Mouse (Mus musculus) liver, embryonic 15.5 days (tissue): Measurements from ENCODE around the gene Sprr2j-ps. TPM values are rescaled to one million over a fixed set of nuclear protein-coding genes. Genes with fewer than 3 reads are reported as not detected.

Source experiments
- ATAC-seq: fragments of 200-750 bp; cut with Nextera tagmentation; 2 replicates; pipeline ENCODE4 v1.8.0; 2017; ENCODE audit warnings: moderate number of reproducible peaks, mild to moderate bottlenecking, moderate library complexity; ENCODE audit not compliant: insufficient read depth
- H3K27ac ChIP-seq: fragments of 300-500 bp; sonication (generic); replicated peaks from 2 replicates; pipeline ENCODE4 v1.5.1; 2015; ENCODE audit warnings: mild to moderate bottlenecking, inconsistent platforms
- H3K27me3 ChIP-seq: fragments of 300-500 bp; sonication (generic); 2 replicates; pipeline ENCODE4 v1.6.1; 2015; ENCODE audit warnings: mild to moderate bottlenecking, inconsistent platforms
- H3K36me3 ChIP-seq: fragments of 300-500 bp; sonication (generic); replicated peaks from 2 replicates; pipeline ENCODE4 v1.6.1; 2015; ENCODE audit warnings: moderate library complexity, mild to moderate bottlenecking, inconsistent platforms
- H3K4me1 ChIP-seq: fragments of 300-500 bp; sonication (generic); replicated peaks from 2 replicates; pipeline ENCODE4 v1.6.1; 2015; ENCODE audit warnings: inconsistent platforms
- H3K4me2 ChIP-seq: fragments of 300-500 bp; sonication (generic); 2 replicates; pipeline ENCODE4 v1.6.1; 2015; ENCODE audit warnings: moderate library complexity, mild to moderate bottlenecking, inconsistent platforms
- H3K4me3 ChIP-seq: fragments of 300-500 bp; sonication (generic); replicated peaks from 2 replicates; pipeline ENCODE4 v1.5.1; 2015; ENCODE audit warnings: mild to moderate bottlenecking, inconsistent platforms
- H3K9ac ChIP-seq: fragments of 300-500 bp; sonication (generic); 2 replicates; pipeline ENCODE4 v1.6.1; 2015; ENCODE audit warnings: moderate library complexity, mild to moderate bottlenecking, inconsistent platforms
- H3K9me3 ChIP-seq: fragments of 300-500 bp; sonication (generic); replicated peaks from 2 replicates; pipeline ENCODE4 v1.6.1; 2016; ENCODE audit warnings: inconsistent platforms
- WGBS: fragments of 180-500 bp; shearing (Covaris S2); methylation state at CpG from one replicate; pipeline ENCODE4 v1.1.7; 2015; ENCODE audit warnings: mixed read lengths; ENCODE audit not compliant: insufficient replicate concordance; 5-methylcytosine and 5-hydroxymethylcytosine counted together
- polyA plus RNA-seq: library from polyadenylated mRNA; unstranded; fragments of >200 nt; fragmentation: Nextera tagmentation; extraction: Ambion mirVana; gene quantifications from 2 replicates; pipeline ENCODE4 v1.2.1, GENCODE M21; 2015

The Sprr2j-ps gene
- not detected in 2 replicates for polyA plus RNA-seq

DNA sequence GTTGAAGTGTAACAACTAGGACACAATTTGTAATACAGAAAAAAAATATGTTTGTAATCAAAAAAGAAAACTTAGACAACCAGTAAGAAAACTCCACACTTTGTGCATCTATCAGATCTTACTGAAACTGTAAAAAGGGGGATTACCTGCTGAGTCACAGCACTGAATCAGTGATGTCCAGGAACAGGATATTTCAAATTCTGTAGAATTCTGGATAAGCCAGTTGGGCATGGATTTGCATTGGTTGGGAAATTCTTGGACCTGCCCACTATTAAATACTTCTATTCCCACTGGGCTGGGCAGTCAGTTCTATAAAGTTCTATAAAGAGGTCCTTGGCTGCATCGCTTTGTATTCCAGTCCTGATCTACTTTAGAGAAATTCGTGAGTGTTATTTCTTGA is at the start of gene Sprr2j-ps:
Gene Sprr2j-ps, plus strand, starts transcription at position 301 of the 400 bp plus-strand sequence.
- Histone ChIP-seq H3K27ac (no peak within 1 kb of the TSS), H3K36me3 (no peaks in the 10 kb centered on the region), H3K4me1 (no peaks in the 10 kb centered on the region), H3K27me3 (no peaks in the 10 kb centered on the region), H3K4me3 (no peak within 1 kb of the TSS), H3K9me3 (no peaks in the 10 kb centered on the region), H3K4me2 (no peak within 1 kb of the TSS), H3K9ac (no peak within 1 kb of the TSS)
- ATAC-seq, result no peak
- WGBS, result 61% methylated on average over 2 of the region's 2 CpGs

DNA sequence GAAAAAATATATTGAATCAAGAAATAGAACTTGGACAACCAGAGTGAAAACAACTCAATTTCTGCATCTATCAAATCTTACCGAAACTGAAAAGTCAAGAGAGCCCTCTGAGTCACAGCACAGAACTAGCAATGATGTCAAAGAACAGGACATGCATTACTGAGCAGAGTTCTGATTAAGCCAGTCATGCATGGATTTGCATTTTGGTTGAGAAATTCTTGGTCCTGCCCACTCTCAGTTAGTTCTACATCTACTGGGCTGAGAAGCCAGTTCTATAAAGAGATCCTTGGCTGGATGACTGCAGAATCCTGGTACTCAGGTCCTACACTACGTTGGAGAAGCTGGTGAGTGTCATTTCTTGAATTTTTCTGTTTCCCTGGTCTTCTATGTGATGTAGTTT is 44.3 kb upstream of the Sprr2j-ps start:
- Histone ChIP-seq H3K27me3 (no peaks in the 10 kb centered on the region), H3K4me2 (no peak overlapping the region), H3K4me3 (no peak overlapping the region), H3K27ac (no peak overlapping the region), H3K9me3 (no peaks in the 10 kb centered on the region), H3K4me1 (no peaks in the 10 kb centered on the region), H3K36me3 (no peaks in the 10 kb centered on the region), H3K9ac (no peak overlapping the region)
- 46% methylated on average over 2 of the region's 2 CpGs for WGBS
- no peak for ATAC-seq

DNA sequence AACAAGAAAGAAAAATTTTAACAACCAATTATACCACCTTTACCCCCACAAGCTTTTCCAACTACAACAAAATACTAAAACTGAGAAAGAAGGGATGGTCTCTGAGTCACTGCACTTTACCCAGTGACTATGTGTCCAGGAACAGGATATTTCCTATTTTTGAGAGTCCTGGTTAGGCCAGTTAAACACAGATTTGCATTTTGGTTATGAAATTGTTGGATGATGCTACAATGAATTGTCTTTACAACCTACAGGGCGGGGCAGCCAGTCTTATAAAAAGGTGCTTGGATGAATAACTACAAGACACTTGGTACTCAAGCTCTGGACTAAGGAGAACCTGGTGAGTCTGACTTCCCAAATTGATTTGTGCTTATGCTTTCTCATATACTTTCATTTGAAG is 32.5 kb upstream of the Sprr2j-ps start, which contains the start of gene Sprr2h:
Gene Sprr2h, plus strand, starts transcription at position 301 of the 400 bp plus-strand sequence.
- no peaks in the 10 kb centered on the region for H3K9me3 ChIP-seq
- H3K4me1 ChIP-seq, result no peaks in the 10 kb centered on the region
- H3K9ac ChIP-seq, result no peak within 1 kb of the TSS
- H3K27me3 ChIP-seq, result no peaks in the 10 kb centered on the region
- H3K4me3 ChIP-seq, result no peak within 1 kb of the TSS
- no peak for ATAC-seq
- WGBS, result 52% methylated on average over 1 of the region's 1 CpGs
- H3K36me3 ChIP-seq, result no peaks in the 10 kb centered on the region
- no peak within 1 kb of the TSS for H3K27ac ChIP-seq
- H3K4me2 ChIP-seq, result no peak within 1 kb of the TSS

DNA sequence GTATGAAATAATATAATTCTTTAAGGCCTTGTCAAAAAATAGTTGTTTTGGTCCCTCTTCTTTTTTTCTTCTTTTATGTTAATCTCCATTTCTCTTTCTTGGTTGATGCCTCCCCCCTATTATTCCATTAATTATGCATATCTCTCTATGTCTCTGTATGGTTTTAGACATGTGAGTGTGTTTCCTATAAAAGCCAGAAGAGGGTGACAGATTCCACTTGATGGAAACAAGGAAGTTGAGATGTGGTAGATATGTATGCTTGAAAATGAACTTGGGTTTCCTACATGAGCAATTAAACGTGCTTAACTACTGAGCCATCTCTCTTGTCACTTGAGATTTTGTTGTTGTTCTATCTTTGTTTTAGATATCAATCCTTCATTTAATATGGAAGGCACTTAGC is 23.6 kb upstream of the Sprr2j-ps start:
- 35% methylated on average over 1 of the region's 1 CpGs for WGBS

DNA sequence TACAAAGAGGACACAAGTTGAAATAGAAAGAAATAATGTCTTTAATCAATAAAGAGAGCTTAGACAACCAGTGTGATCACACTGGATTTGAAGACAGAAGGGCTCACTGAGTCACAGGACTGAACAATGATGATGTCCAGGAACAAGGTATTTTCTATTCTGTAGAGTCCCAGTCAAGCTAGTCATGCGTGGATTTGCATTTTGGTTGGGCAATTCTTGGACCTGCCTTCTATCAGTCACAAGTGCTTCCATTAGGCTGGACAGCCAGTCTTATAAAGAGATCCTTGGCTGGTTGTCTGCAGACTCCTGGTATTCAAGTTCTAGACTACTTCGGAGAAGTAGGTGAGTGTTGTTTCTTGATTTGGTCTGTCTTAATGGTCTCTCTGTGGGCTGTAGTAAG is 10.2 kb upstream of the Sprr2j-ps start, which contains the start of gene Sprr2i:
Gene Sprr2i, plus strand, starts transcription at position 301 of the 400 bp plus-strand sequence.
- H3K9ac ChIP-seq, result no peak within 1 kb of the TSS
- no peak for ATAC-seq
- H3K4me2 ChIP-seq, result no peak within 1 kb of the TSS
- H3K4me1 ChIP-seq, result no peaks in the 10 kb centered on the region
- H3K9me3 ChIP-seq, result no peaks in the 10 kb centered on the region
- 72% methylated on average over 2 of the region's 2 CpGs for WGBS
- no peaks in the 10 kb centered on the region for H3K27me3 ChIP-seq
- H3K4me3 ChIP-seq, result no peak within 1 kb of the TSS
- H3K27ac ChIP-seq, result no peak within 1 kb of the TSS
- H3K36me3 ChIP-seq, result no peaks in the 10 kb centered on the region

More for the DNA sequence above, 23.6 kb upstream of the Sprr2j-ps start:
- Histone ChIP-seq H3K9ac (no peak overlapping the region), H3K4me1 (no peaks in the 10 kb centered on the region), H3K27ac (no peak overlapping the region), H3K9me3 (no peaks in the 10 kb centered on the region), H3K27me3 (no peaks in the 10 kb centered on the region), H3K36me3 (no peaks in the 10 kb centered on the region), H3K4me3 (no peak overlapping the region), H3K4me2 (no peak overlapping the region)
- ATAC-seq, result no peak

DNA sequence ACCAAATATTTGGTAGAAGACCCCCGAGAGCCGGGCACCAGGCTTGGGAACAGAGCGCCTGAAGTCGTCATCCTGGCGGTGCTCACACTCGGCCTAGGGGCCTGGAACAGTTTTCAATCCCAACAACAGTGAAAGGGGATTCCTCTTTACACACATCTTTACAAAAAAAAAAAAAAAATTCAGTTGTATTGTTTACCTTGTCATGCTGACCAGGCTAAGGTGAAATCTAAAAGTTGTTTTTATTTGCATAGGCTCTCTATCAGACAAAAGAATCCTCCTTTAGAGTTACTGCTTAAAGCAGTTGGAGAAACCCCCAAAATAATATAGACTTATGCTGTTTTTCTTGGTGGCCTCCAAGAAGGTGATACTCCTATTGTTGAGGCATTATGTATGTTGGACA is 11.4 kb downstream of the Sprr2j-ps start, which contains the start of gene Gm9774:
Gene Gm9774, minus strand, starts transcription at position 101 of the 400 bp plus-strand sequence.
- no peaks in the 10 kb centered on the region for H3K27me3 ChIP-seq
- no peak within 1 kb of the TSS for H3K4me2 ChIP-seq
- no peaks in the 10 kb centered on the region for H3K9me3 ChIP-seq
- H3K9ac ChIP-seq, result no peak within 1 kb of the TSS
- no peak for ATAC-seq
- 65% methylated on average over 6 of the region's 6 CpGs for WGBS
- no peaks in the 10 kb centered on the region for H3K36me3 ChIP-seq
- H3K27ac ChIP-seq, result no peak within 1 kb of the TSS
- H3K4me3 ChIP-seq, result no peak within 1 kb of the TSS
- no peaks in the 10 kb centered on the region for H3K4me1 ChIP-seq

DNA sequence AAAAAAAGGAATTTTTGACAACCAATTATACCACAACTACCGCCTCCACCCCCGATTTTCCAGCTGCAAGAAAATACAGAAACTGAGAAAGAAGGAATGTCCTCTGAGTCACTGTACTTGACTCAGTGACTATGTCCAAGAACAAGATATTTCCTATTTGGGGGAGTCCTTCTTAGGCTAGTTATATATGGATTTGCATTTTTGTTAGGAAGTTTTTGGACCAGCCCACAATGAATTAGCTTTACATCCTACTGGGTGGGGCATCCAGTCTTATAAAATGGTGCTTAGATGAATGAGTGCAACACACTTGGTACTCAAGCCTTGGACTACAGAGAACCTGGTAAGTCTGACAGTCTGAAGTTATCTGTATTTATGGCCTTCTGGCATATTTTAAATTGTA is 14.4 kb downstream of the Sprr2j-ps start, which contains the start of gene Sprr2k:
Gene Sprr2k, plus strand, starts transcription at position 301 of the 400 bp plus-strand sequence.
- no peak within 1 kb of the TSS for H3K4me2 ChIP-seq
- H3K9ac ChIP-seq, result no peak within 1 kb of the TSS
- H3K27me3 ChIP-seq, result no peaks in the 10 kb centered on the region
- no peak within 1 kb of the TSS for H3K4me3 ChIP-seq
- H3K36me3 ChIP-seq, result no peaks in the 10 kb centered on the region
- no peaks in the 10 kb centered on the region for H3K4me1 ChIP-seq
- no peak within 1 kb of the TSS for H3K27ac ChIP-seq
- no peaks in the 10 kb centered on the region for H3K9me3 ChIP-seq
- ATAC-seq, result no peak
- WGBS, result 70% methylated on average over 2 of the region's 2 CpGs

GRCm38 (mm10) chr3:92438689-92439088 is 20.8 kb downstream of the Sprr2j-ps start, which contains the start of gene Sprr1b:
Gene Sprr1b (minus strand): TSS chr3:92438789.
- WGBS, result 72% methylated on average over 3 of the region's 3 CpGs
- no peaks in the 10 kb centered on the region for H3K27me3 ChIP-seq
- no peak for ATAC-seq
- no peak within 1 kb of the TSS for H3K27ac ChIP-seq
- no peaks in the 10 kb centered on the region for H3K4me1 ChIP-seq
- H3K4me3 ChIP-seq, result no peak within 1 kb of the TSS
- H3K4me2 ChIP-seq, result no peak within 1 kb of the TSS
- H3K9ac ChIP-seq, result no peak within 1 kb of the TSS
- H3K9me3 ChIP-seq, result no peaks in the 10 kb centered on the region
- no peaks in the 10 kb centered on the region for H3K36me3 ChIP-seq

- WGBS, result 64% methylated on average over 3 of the region's 3 CpGs
- H3K27me3 ChIP-seq, result no peaks in the 10 kb centered on the region
Observed at GRCm38 (mm10) chr3:92440177-92440576, 22.3 kb downstream of the Sprr2j-ps start.

GRCm38 (mm10) chr3:92455151-92455550 is 37.3 kb downstream of the Sprr2j-ps start:
- Histone ChIP-seq H3K36me3 (no peaks in the 10 kb centered on the region), H3K4me1 (no peaks in the 10 kb centered on the region), H3K9ac (no peak overlapping the region), H3K4me2 (no peak overlapping the region), H3K27ac (no peak overlapping the region), H3K4me3 (no peak overlapping the region), H3K27me3 (no peaks in the 10 kb centered on the region), H3K9me3 (no peaks in the 10 kb centered on the region)
- ATAC-seq, result no peak
- 66% methylated on average over 5 of the region's 5 CpGs for WGBS

More at GRCm38 (mm10) chr3:92440177-92440576, 22.3 kb downstream of the Sprr2j-ps start:
- Histone ChIP-seq H3K4me1 (no peaks in the 10 kb centered on the region), H3K36me3 (no peaks in the 10 kb centered on the region), H3K9me3 (no peaks in the 10 kb centered on the region), H3K4me3 (no peak overlapping the region), H3K9ac (no peak overlapping the region), H3K4me2 (no peak overlapping the region), H3K27ac (no peak overlapping the region)
- ATAC-seq, result no peak

GRCm38 (mm10) chr3:92458620-92459019 is 40.7 kb downstream of the Sprr2j-ps start, which contains the start of gene Sprr3:
Gene Sprr3 (minus strand): TSS chr3:92458720.
- Histone ChIP-seq H3K27ac (no peak within 1 kb of the TSS), H3K27me3 (no peaks in the 10 kb centered on the region), H3K4me3 (no peak within 1 kb of the TSS), H3K36me3 (no peaks in the 10 kb centered on the region), H3K9ac (no peak within 1 kb of the TSS), H3K4me1 (no peaks in the 10 kb centered on the region), H3K4me2 (no peak within 1 kb of the TSS), H3K9me3 (no peaks in the 10 kb centered on the region)
- ATAC-seq, result no peak
- 46% methylated on average over 2 of the region's 2 CpGs for WGBS

- ATAC-seq, result no peak
- no peak overlapping the region for H3K4me3 ChIP-seq
- no peak overlapping the region for H3K9ac ChIP-seq
- H3K36me3 ChIP-seq, result no peaks in the 10 kb centered on the region
- no peaks in the 10 kb centered on the region for H3K4me1 ChIP-seq
- H3K9me3 ChIP-seq, result no peaks in the 10 kb centered on the region
- H3K4me2 ChIP-seq, result no peak overlapping the region
- H3K27ac ChIP-seq, result no peak overlapping the region
- 66% methylated on average over 1 of the region's 1 CpGs for WGBS
- no peaks in the 10 kb centered on the region for H3K27me3 ChIP-seq
Observed at GRCm38 (mm10) chr3:92466576-92466975, 48.7 kb downstream of the Sprr2j-ps start.
